Mouse (Mus musculus): ENCODE data around the gene Actc1.
A peak's percentile ranks its signal among the peaks of the same experiment; 100 is the strongest.

Actc1 gene

GRCm38 (mm10) chr2:114050150-114050549, 3.2 kb downstream of the Actc1 start:
- DNase-seq (ENCODE audit: low read depth, low spot score): no peak

GRCm38 (mm10) chr2:114049372-114049771, 4.0 kb downstream of the Actc1 start:
- no peak for DNase-seq (ENCODE audit: low read depth, low spot score)

- DNase-seq (ENCODE audit: low read depth, low spot score): no peak
These were observed 5.3 kb downstream of the Actc1 start for GRCm38 (mm10) chr2:114047960-114048611.

- no peak for DNase-seq (ENCODE audit: low read depth, low spot score)
These were observed 7.1 kb downstream of the Actc1 start for GRCm38 (mm10) chr2:114046151-114046664.

GRCm38 (mm10) chr2:114037926-114038325, 15.4 kb downstream of the Actc1 start:
- DNase-seq (ENCODE audit: low read depth, low spot score): peak; percentile 49

GRCm38 (mm10) chr2:114032259-114032658, 21.1 kb downstream of the Actc1 start:
- no peak for DNase-seq (ENCODE audit: low read depth, low spot score)

- no peak for DNase-seq (ENCODE audit: low read depth, low spot score)
These were observed 30.0 kb downstream of the Actc1 start for GRCm38 (mm10) chr2:114023383-114023782.

- DNase-seq (ENCODE audit: low read depth, low spot score): no peak
These were observed 33.2 kb downstream of the Actc1 start for GRCm38 (mm10) chr2:114020210-114020563.

- DNase-seq (ENCODE audit: low read depth, low spot score): peak; percentile 13
These were observed 33.7 kb downstream of the Actc1 start for GRCm38 (mm10) chr2:114019474-114020209.

GRCm38 (mm10) chr2:114018136-114018535, 35.2 kb downstream of the Actc1 start:
- no peak for DNase-seq (ENCODE audit: low read depth, low spot score)

GRCm38 (mm10) chr2:114014839-114015238, 38.5 kb downstream of the Actc1 start:
- DNase-seq (ENCODE audit: low read depth, low spot score): no peak

GRCm38 (mm10) chr2:114013846-114014245, 39.5 kb downstream of the Actc1 start:
- DNase-seq (ENCODE audit: low read depth, low spot score): no peak

- peak; percentile 76 for DNase-seq (ENCODE audit: low read depth, low spot score)
These were observed 40.0 kb downstream of the Actc1 start, which contains the start of gene Gjd2 for GRCm38 (mm10) chr2:114013295-114013771. TSS of gene Gjd2 (minus strand) at chr2:114013619.

GRCm38 (mm10) chr2:114012749-114013211, 40.6 kb downstream of the Actc1 start:
- DNase-seq (ENCODE audit: low read depth, low spot score): peak; percentile 21

GRCm38 (mm10) chr2:114011838-114012237, 41.5 kb downstream of the Actc1 start:
- DNase-seq (ENCODE audit: low read depth, low spot score): no peak

- DNase-seq (ENCODE audit: low read depth, low spot score): no peak
These were observed 45.0 kb downstream of the Actc1 start for GRCm38 (mm10) chr2:114008321-114008720.

GRCm38 (mm10) chr2:113997484-113997883, 55.9 kb downstream of the Actc1 start:
- no peak for DNase-seq (ENCODE audit: low read depth, low spot score)
